Comparison of ENCODE assay signal across 28 mouse cellular contexts in the genomic region with DNA sequence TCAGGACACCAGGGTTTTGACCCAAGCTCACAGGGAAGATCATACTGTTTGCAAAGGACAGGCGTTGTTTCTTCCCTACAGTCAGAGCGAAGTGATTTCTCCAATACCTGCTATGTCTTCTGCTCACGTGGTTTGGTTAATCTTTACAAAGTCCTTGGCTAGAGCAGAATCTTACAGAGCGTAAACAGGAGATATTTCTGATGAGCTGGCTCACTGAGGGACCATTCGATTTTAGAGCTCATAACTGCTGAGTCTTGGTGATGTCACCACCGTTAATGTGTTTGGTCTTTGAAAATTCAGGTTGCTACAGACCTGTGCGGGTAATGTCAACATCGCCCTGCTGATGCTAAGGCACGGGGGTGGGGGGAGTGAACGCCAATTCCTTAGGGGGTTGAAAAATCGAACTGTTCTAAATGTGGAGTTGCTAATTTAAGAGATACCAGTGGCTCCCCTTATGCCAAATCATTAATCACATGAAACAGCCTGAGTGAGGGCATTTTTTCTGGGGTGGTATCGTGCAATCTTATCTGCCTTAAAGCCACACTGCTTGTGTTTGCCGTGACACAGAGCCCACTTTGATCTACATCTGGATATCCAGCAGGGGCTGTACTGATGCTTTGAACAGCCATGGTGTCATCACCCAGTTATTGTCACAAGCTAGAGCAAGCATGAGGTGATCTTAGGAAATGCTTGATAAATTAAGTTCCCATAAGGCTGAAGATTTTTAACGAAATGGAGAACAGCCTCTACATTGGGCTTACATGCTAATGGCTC. TPM values are rescaled to one million over a fixed set of nuclear protein-coding genes. Genes with fewer than 3 reads are reported as not detected.
DNase-seq lines count a peak whose midpoint lies in the region; ATAC-seq lines count a peak whose summit lies in the region.
"Had no signal": no experiment of that assay in that cellular context is flagged by ENCODE, and none has a peak within 500 bp of the region (broad histone marks: within the 10 kb centered on the region; RNA-seq: fewer than 3 reads in every experiment).

No protein-coding gene starts in this region.

- no peak overlapping the region for H3K4me3 ChIP-seq in heart, embryonic 10.5 days
- H3K4me3 ChIP-seq in liver, embryonic 16.5 days (ENCODE audit: low read depth, low read length): no peak overlapping the region
- H3K4me3 ChIP-seq in hindbrain, embryonic 16.5 days (ENCODE audit: low read length): no peak overlapping the region
- H3K4me3 ChIP-seq: forebrain, embryonic 13.5 days; heart, embryonic 12.5 days; hindbrain, embryonic 13.5 days; liver, embryonic 13.5 days; lung, embryonic 15.5 days; midbrain, embryonic 10.5 days; myocyte; neural tube, embryonic 12.5 days had no signal

- peaks cover 87% of the 10 kb centered on the region for H3K36me3 ChIP-seq in heart, embryonic 10.5 days
- peaks cover 3% of the 10 kb centered on the region; the same call in 1 of the 2 replicates for H3K36me3 ChIP-seq in liver, embryonic 16.5 days (ENCODE audit: control insufficient read depth, insufficient read depth)
- no peaks in the 10 kb centered on the region for H3K36me3 ChIP-seq in hindbrain, embryonic 16.5 days (ENCODE audit: control insufficient read depth, insufficient read depth, low read length)
- H3K36me3 ChIP-seq: G1E; hindbrain, embryonic 13.5 days; midbrain, embryonic 10.5 days; neural tube, embryonic 12.5 days had no signal

- no peak overlapping the region for H3K4me2 ChIP-seq in liver, embryonic 16.5 days (ENCODE audit: low read depth, low read length)
- H3K4me2 ChIP-seq in hindbrain, embryonic 16.5 days (ENCODE audit: low read length): no peak overlapping the region
- H3K4me2 ChIP-seq: forebrain, embryonic 13.5 days; heart, embryonic 12.5 days; hindbrain, embryonic 13.5 days; liver, embryonic 13.5 days; lung, embryonic 15.5 days; neural tube, embryonic 12.5 days had no signal

- WGBS in heart, embryonic 10.5 days: 78% methylated on average over 14 of the region's 14 CpGs
- WGBS in liver, embryonic 16.5 days (ENCODE audit: insufficient replicate concordance): 55% methylated on average over 14 of the region's 14 CpGs
- WGBS in hindbrain, embryonic 16.5 days: 83% methylated on average over 14 of the region's 14 CpGs

- ATAC-seq in liver, embryonic 16.5 days (ENCODE audit: low read depth): peak; percentile 48
- no peak for ATAC-seq in hindbrain, embryonic 16.5 days
- ATAC-seq: forebrain, embryonic 13.5 days; midbrain, embryonic 16.5 days had no signal

- H3K27ac ChIP-seq in heart, embryonic 10.5 days: no peak overlapping the region
- no peak overlapping the region for H3K27ac ChIP-seq in liver, embryonic 16.5 days (ENCODE audit: low read length)
- H3K27ac ChIP-seq in hindbrain, embryonic 16.5 days (ENCODE audit: low read depth, low read length): no peak overlapping the region
- H3K27ac ChIP-seq: forebrain, embryonic 13.5 days; hindbrain, embryonic 13.5 days; liver, embryonic 13.5 days; lung, embryonic 15.5 days; midbrain, embryonic 10.5 days; neural tube, embryonic 12.5 days had no signal

- H3K27me3 ChIP-seq in heart, embryonic 10.5 days (ENCODE audit: insufficient read depth, poor library complexity, severe bottlenecking): no peaks in the 10 kb centered on the region
- H3K27me3 ChIP-seq in liver, embryonic 16.5 days (ENCODE audit: control insufficient read depth, insufficient read depth, low read depth, low read length): no peaks in the 10 kb centered on the region
- H3K27me3 ChIP-seq in hindbrain, embryonic 16.5 days (replicated peaks; ENCODE audit: control insufficient read depth, insufficient read depth, low read length): no peaks in the 10 kb centered on the region
- H3K27me3 ChIP-seq: forebrain, embryonic 13.5 days; heart, embryonic 12.5 days; hindbrain, embryonic 13.5 days; liver, embryonic 13.5 days; lung, embryonic 15.5 days; neural tube, embryonic 12.5 days had no signal

- DNase-seq in heart, adult 11 months: peak; percentile 86
- no peak for DNase-seq in heart, embryonic 10.5 days (ENCODE audit: low spot score)
- peak; percentile 74 for DNase-seq in kidney, adult 9 months
- no peak for DNase-seq in kidney, adult 18-20 months
- DNase-seq in liver: no peak
- DNase-seq: adrenal gland, postnatal 10 days; cerebellum, adult 11 months; cerebellum, adult 9-10 months; cerebellum, postnatal 36 days; gastrocnemius, postnatal 25 days; heart, adult 18-20 months; heart, postnatal 4 days; layer of hippocampus, adult 9-11 months; liver, embryonic 13.5 days; right cerebral cortex, adult 18-20 months; spleen, adult 18-20 months; thymus, postnatal 14 days had no signal

- no peaks in the 10 kb centered on the region for H3K9me3 ChIP-seq in heart, embryonic 10.5 days
- H3K9me3 ChIP-seq in liver, embryonic 16.5 days (replicated peaks; ENCODE audit: control insufficient read depth, low read length): no peaks in the 10 kb centered on the region
- no peaks in the 10 kb centered on the region for H3K9me3 ChIP-seq in hindbrain, embryonic 16.5 days (ENCODE audit: control insufficient read depth, low read length)
- H3K9me3 ChIP-seq: forebrain, embryonic 13.5 days; heart, embryonic 12.5 days; hindbrain, embryonic 13.5 days; liver, embryonic 13.5 days; lung, embryonic 15.5 days; midbrain, embryonic 10.5 days; neural tube, embryonic 12.5 days had no signal

- H3K4me1 ChIP-seq in heart, embryonic 10.5 days: no peaks in the 10 kb centered on the region
- no peaks in the 10 kb centered on the region; the same call in 1 of the 2 replicates for H3K4me1 ChIP-seq in liver, embryonic 16.5 days (ENCODE audit: control insufficient read depth, low read depth, low read length)
- no peaks in the 10 kb centered on the region for H3K4me1 ChIP-seq in hindbrain, embryonic 16.5 days (ENCODE audit: control insufficient read depth, insufficient read depth, low read depth, low read length)
- H3K4me1 ChIP-seq: forebrain, embryonic 13.5 days; hindbrain, embryonic 13.5 days; liver, embryonic 13.5 days; lung, embryonic 15.5 days; midbrain, embryonic 10.5 days; neural tube, embryonic 12.5 days had no signal

- H3K9ac ChIP-seq in liver, embryonic 16.5 days (ENCODE audit: low read depth, low read length): no peak overlapping the region
- no peak overlapping the region for H3K9ac ChIP-seq in hindbrain, embryonic 16.5 days (ENCODE audit: low read depth, low read length)
- H3K9ac ChIP-seq: forebrain, embryonic 13.5 days; heart, embryonic 12.5 days; hindbrain, embryonic 13.5 days; liver, embryonic 13.5 days; lung, embryonic 15.5 days; neural tube, embryonic 12.5 days had no signal

RNA-seq across cellular contexts. Expression of a gene that starts 44.0 kb away (rescaled TPM):
- 148 and 160 TPM in 2 replicates for polyA plus RNA-seq in heart, embryonic 10.5 days (2016; fragmentation: Nextera tagmentation; extraction: Ambion mirVana)
- 78.4 and 83.8 TPM in 2 replicates for polyA plus RNA-seq in liver, embryonic 16.5 days (2015; fragmentation: Nextera tagmentation; extraction: Ambion mirVana)
- polyA plus RNA-seq in hindbrain, embryonic 16.5 days (2015; fragmentation: Nextera tagmentation; extraction: Ambion mirVana): 2.8 and 5.3 TPM in 2 replicates
- polyA plus RNA-seq: G1E had no signal

Comparison
In these comparisons a context has a peak if more than half of its experiments do, and no peak if none do; other contexts are left out.
1. DNase-seq: peak in heart, adult 11 months (single experiment) and kidney, adult 9 months (single experiment); none in heart, embryonic 10.5 days (single experiment), kidney, adult 18-20 months (single experiment) and liver (single experiment).
2. RNA of a gene that starts 44.0 kb away (polyA plus RNA-seq): 148 to 160 TPM in heart, embryonic 10.5 days and 78.4 to 83.8 TPM in liver, embryonic 16.5 days; 2.8 to 5.3 TPM in hindbrain, embryonic 16.5 days; every median in the first group is over 10 times any median in the second.